Mouse (Mus musculus): Measurements from ENCODE around the gene Ifit1.

DNA sequence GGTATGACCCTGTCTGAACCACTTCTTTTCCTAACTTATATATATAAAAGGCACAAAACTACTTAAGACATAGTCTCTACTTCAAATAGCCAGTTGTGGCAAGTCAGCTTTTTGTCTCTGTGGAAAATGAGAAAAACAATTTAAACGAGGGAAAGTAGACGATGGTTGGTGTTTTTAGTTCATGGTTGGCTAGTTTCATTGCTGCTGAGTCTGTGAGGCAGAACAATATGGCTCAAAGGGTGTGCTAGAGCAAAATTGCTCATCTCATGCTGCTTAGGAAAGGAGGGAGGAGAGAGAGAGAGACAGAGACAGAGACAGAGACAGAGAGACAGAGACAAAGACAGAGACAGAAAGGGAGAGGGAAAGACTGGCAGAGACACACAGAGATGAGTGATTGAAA is 58.6 kb downstream of the Ifit1 start:
- TF ChIP-seq CTCF (IDR thresholded peaks at IDR 0.05; ENCODE audit: low read depth): no peak
- TF ChIP-seq EP300 (optimal IDR thresholded peaks at IDR 0.05): no peak

Data from stomach, postnatal 0 days (tissue).